Mouse (Mus musculus) liver, embryonic 18 days (tissue): Measurements from ENCODE around the gene Slc22a21. TPM values are rescaled to one million over a fixed set of nuclear protein-coding genes. Genes with fewer than 3 reads are reported as not detected.

Experiments used
- polyA plus RNA-seq: library from polyadenylated mRNA; depleted of rRNA; stranded (reverse); fragments of >200 nt; gene quantifications from 2 replicates; pipeline ENCODE4 v1.2.3, GENCODE M21; 2012; rRNA removed

Slc22a21 gene
- 1.3 and 1.6 TPM in 2 replicates for polyA plus RNA-seq

DNA sequence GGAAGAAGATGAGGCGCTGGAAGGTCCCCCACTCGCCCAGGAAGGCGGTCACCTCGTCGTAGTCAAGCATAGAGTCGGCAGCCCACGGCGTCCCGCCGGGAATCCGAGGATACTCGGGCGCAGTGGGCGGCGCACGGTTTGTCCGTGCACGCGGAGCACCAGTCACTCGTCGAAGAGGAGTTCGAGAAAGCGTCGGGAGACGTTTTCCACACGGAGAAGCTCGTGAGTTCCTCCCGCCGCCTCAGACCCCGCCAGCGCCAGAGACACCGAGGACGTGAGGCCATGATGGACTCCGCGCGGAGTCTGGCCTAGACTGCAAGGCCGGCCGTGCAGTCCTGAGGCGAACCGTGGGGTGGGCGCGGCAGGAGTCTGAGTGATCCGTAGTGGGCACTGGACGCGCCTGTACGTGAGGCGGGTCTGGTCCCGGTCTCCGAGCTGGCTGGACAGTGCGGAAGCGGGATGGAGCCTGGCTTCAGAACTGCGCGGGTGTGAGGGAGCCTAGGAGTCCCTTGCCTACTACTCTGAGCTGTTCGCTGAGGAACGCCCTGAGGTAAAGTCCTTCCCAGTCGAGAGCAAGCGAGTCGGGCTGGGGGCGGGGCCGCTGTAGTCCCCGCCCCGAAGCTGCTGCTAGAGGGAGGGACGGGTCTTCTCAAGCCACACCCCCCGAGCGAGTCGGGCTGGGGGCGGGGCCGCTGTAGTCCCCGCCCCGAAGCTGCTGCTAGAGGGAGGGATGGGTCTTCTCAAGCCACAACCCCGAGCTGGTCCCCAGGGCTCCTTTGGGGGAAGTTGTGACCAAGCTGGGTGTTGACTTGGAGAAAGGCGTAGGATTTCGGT lies at the start of gene Slc22a21:
Slc22a21 (minus strand) TSS at position 545 of the 834 bp plus-strand sequence.

GRCm38 (mm10) chr11:54028044-54028951 lies 48.2 kb upstream of the Slc22a21 start, which contains the start of gene Slc22a4:
Gene Slc22a4 (minus strand): TSS chr11:54028090.

Other genes with a start within 250 kb of the Slc22a21 start
- gene Irf1, start 210.3 kb downstream of the Slc22a21 start, polyA plus RNA-seq = 24.6 and 28.0 TPM in 2 replicates
- gene Gm17334, start 207.1 kb downstream of the Slc22a21 start, polyA plus RNA-seq = not detected in 2 replicates
- 0.37 and 0.72 TPM in 2 replicates for gene Gm12216, start 121.1 kb downstream of the Slc22a21 start, polyA plus RNA-seq
- gene Slc22a5, start 88.7 kb downstream of the Slc22a21 start, polyA plus RNA-seq = 4.1 and 4.2 TPM in 2 replicates
- gene Slc22a4, start 47.8 kb upstream of the Slc22a21 start, polyA plus RNA-seq = 9.0 and 9.1 TPM in 2 replicates
- 3.1 and 3.9 TPM in 2 replicates for gene Pdlim4, start 88.7 kb upstream of the Slc22a21 start, polyA plus RNA-seq
- 9.5 and 10.2 TPM in 2 replicates for gene P4ha2, start 119.8 kb upstream of the Slc22a21 start, polyA plus RNA-seq